Mouse (Mus musculus) lung, embryonic 15.5 days (tissue): ENCODE results near the gene Tbl2. TPM values are rescaled to one million over a fixed set of nuclear protein-coding genes. Genes with fewer than 3 reads are reported as not detected.

ENCODE experiments used
- ATAC-seq: fragments of 200-750 bp; cut with Nextera tagmentation; 2 replicates; pipeline ENCODE4 v1.8.0; 2017; ENCODE audit warnings: moderate number of reproducible peaks, borderline replicate concordance; ENCODE audit not compliant: low FRiP score, low TSS enrichment; ENCODE audit errors: extremely low read depth
- H3K27ac ChIP-seq: fragments of 300-500 bp; sonication (generic); 2 replicates; pipeline ENCODE4 v1.5.1; 2015; ENCODE audit warnings: moderate library complexity, mild to moderate bottlenecking, inconsistent platforms
- H3K27me3 ChIP-seq: fragments of 300-500 bp; sonication (generic); 2 replicates; pipeline ENCODE4 v1.6.1; 2015; ENCODE audit warnings: inconsistent platforms
- H3K36me3 ChIP-seq: fragments of 300-500 bp; sonication (generic); 2 replicates; pipeline ENCODE4 v1.6.1; 2015; ENCODE audit warnings: inconsistent platforms
- H3K4me1 ChIP-seq: fragments of 300-500 bp; sonication (generic); 2 replicates; pipeline ENCODE4 v1.6.1; 2015; ENCODE audit warnings: inconsistent platforms
- H3K4me2 ChIP-seq: fragments of 300-500 bp; sonication (generic); 2 replicates; pipeline ENCODE4 v1.6.1; 2015; ENCODE audit warnings: inconsistent platforms, mild to moderate bottlenecking, moderate library complexity
- H3K4me3 ChIP-seq: fragments of 300-500 bp; sonication (generic); 2 replicates; pipeline ENCODE4 v1.5.1; 2015; ENCODE audit warnings: mild to moderate bottlenecking, inconsistent platforms
- H3K9ac ChIP-seq: fragments of 300-500 bp; sonication (generic); 2 replicates; pipeline ENCODE4 v1.6.1; 2015; ENCODE audit warnings: inconsistent platforms
- H3K9me3 ChIP-seq: fragments of 300-500 bp; sonication (generic); 2 replicates; pipeline ENCODE4 v1.6.1; 2016; ENCODE audit warnings: inconsistent platforms
- WGBS: fragments of 180-500 bp; shearing (Covaris S2); methylation state at CpG from one replicate; pipeline ENCODE4 v1.1.7; 2015; 5-methylcytosine and 5-hydroxymethylcytosine counted together
- microRNA-seq: library from miRNA; unstranded; fragments of <30 nt; microRNA quantifications from one replicate; pipeline ENCODE4, GENCODE M21; 2016
- polyA plus RNA-seq: library from polyadenylated mRNA; unstranded; fragments of >200 nt; fragmentation: Nextera tagmentation; extraction: Ambion mirVana; gene quantifications from 2 replicates; pipeline ENCODE4 v1.2.1, GENCODE M21; 2015

Gene Tbl2
- polyA plus RNA-seq, 1 experiment from 2014 or later, result 21.4 TPM

- Histone ChIP-seq H3K4me2 (peak overlapping the region; percentile 66), H3K27ac (peak overlapping the region; percentile 97), H3K27me3 (no peaks in the 10 kb centered on the region), H3K4me3 (peak overlapping the region; percentile 95), H3K4me1 (peaks cover 36% of the 10 kb centered on the region), H3K36me3 (0 out of 2 replicates have a peak, but pooled peaks cover 13% of the 10 kb centered on the region), H3K9ac (peak overlapping the region; percentile 99), H3K9me3 (no peaks in the 10 kb centered on the region)
- ATAC-seq, result no peak
- WGBS, result 0% methylated on average over 8 of the region's 8 CpGs
Observed at GRCm38 (mm10) chr5:135188214-135188554, 38.7 kb downstream of the Tbl2 start.

GRCm38 (mm10) chr5:135189281-135190022 is 40.0 kb downstream of the Tbl2 start:
- peak overlapping the region; percentile 95 for H3K4me3 ChIP-seq

GRCm38 (mm10) chr5:135191620-135192019 is 42.2 kb downstream of the Tbl2 start:
- no peaks in the 10 kb centered on the region for H3K27me3 ChIP-seq
- H3K27ac ChIP-seq, result no peak overlapping the region
- no peak for ATAC-seq
- H3K9me3 ChIP-seq, result no peaks in the 10 kb centered on the region
- WGBS, result 19% methylated on average over 2 of the region's 2 CpGs
- peaks cover 32% of the 10 kb centered on the region for H3K4me1 ChIP-seq
- H3K4me2 ChIP-seq, result no peak overlapping the region
- no peak overlapping the region for H3K9ac ChIP-seq
- H3K36me3 ChIP-seq, result peaks cover 44% of the 10 kb centered on the region
- H3K4me3 ChIP-seq, result no peak overlapping the region

More at GRCm38 (mm10) chr5:135189281-135190022, 40.0 kb downstream of the Tbl2 start:
- Histone ChIP-seq H3K9me3 (no peaks in the 10 kb centered on the region), H3K36me3 (0 out of 2 replicates have a peak, but pooled peaks cover 26% of the 10 kb centered on the region), H3K9ac (peak overlapping the region; percentile 99), H3K4me1 (peaks cover 36% of the 10 kb centered on the region), H3K4me2 (peak overlapping the region; percentile 66), H3K27me3 (no peaks in the 10 kb centered on the region), H3K27ac (peak overlapping the region; percentile 22; the same call in 1 of the 2 replicates)
- ATAC-seq, result no peak
- 33% methylated on average over 2 of the region's 2 CpGs for WGBS

GRCm38 (mm10) chr5:135192431-135192830 is 43.0 kb downstream of the Tbl2 start:
- peaks cover 32% of the 10 kb centered on the region for H3K4me1 ChIP-seq
- WGBS, result 72% methylated on average over 1 of the region's 1 CpGs
- no peak overlapping the region for H3K4me2 ChIP-seq
- no peak for ATAC-seq
- no peak overlapping the region for H3K27ac ChIP-seq
- no peaks in the 10 kb centered on the region for H3K9me3 ChIP-seq
- peaks cover 44% of the 10 kb centered on the region for H3K36me3 ChIP-seq
- H3K27me3 ChIP-seq, result no peaks in the 10 kb centered on the region
- H3K4me3 ChIP-seq, result no peak overlapping the region
- H3K9ac ChIP-seq, result no peak overlapping the region

GRCm38 (mm10) chr5:135196367-135196766 is 46.9 kb downstream of the Tbl2 start:
- H3K27ac ChIP-seq, result no peak overlapping the region
- H3K4me2 ChIP-seq, result no peak overlapping the region
- H3K9ac ChIP-seq, result no peak overlapping the region
- peaks cover 14% of the 10 kb centered on the region for H3K4me1 ChIP-seq
- 63% methylated on average over 6 of the region's 6 CpGs for WGBS
- peaks cover 75% of the 10 kb centered on the region for H3K36me3 ChIP-seq
- no peaks in the 10 kb centered on the region for H3K9me3 ChIP-seq
- no peak for ATAC-seq
- no peak overlapping the region for H3K4me3 ChIP-seq
- no peaks in the 10 kb centered on the region for H3K27me3 ChIP-seq

GRCm38 (mm10) chr5:135202763-135203162 is 53.3 kb downstream of the Tbl2 start:
- no peaks in the 10 kb centered on the region for H3K4me1 ChIP-seq
- no peaks in the 10 kb centered on the region for H3K27me3 ChIP-seq
- 71% methylated on average over 3 of the region's 3 CpGs for WGBS
- H3K36me3 ChIP-seq, result peaks cover 82% of the 10 kb centered on the region
- H3K9me3 ChIP-seq, result no peaks in the 10 kb centered on the region
- H3K9ac ChIP-seq, result no peak overlapping the region
- ATAC-seq, result no peak
- H3K4me3 ChIP-seq, result no peak overlapping the region
- no peak overlapping the region for H3K27ac ChIP-seq
- no peak overlapping the region for H3K4me2 ChIP-seq

GRCm38 (mm10) chr5:135208197-135208596 is 58.7 kb downstream of the Tbl2 start:
- Histone ChIP-seq H3K27me3 (no peaks in the 10 kb centered on the region), H3K9ac (no peak overlapping the region), H3K4me2 (no peak overlapping the region), H3K4me3 (no peak overlapping the region), H3K27ac (no peak overlapping the region), H3K9me3 (no peaks in the 10 kb centered on the region), H3K36me3 (peaks cover 90% of the 10 kb centered on the region), H3K4me1 (no peaks in the 10 kb centered on the region)
- 86% methylated on average over 1 of the region's 1 CpGs for WGBS
- no peak for ATAC-seq

Small RNAs within 50 kb of the gene (microRNA-seq; reads per million reads assigned to microRNA genes)
- not detected for gene Gm25315

Other genes with a start within 250 kb of the Tbl2 start
- gene Tmem270, start 242.9 kb upstream of the Tbl2 start, polyA plus RNA-seq, result not detected in 2 replicates
- 0.65 and 1.6 TPM in 2 replicates for gene Cldn13, start 234.1 kb upstream of the Tbl2 start, polyA plus RNA-seq
- gene Mettl27, start 217.3 kb upstream of the Tbl2 start, polyA plus RNA-seq, result 24.7 TPM in 2 replicates
- 31.7 and 34.3 TPM in 2 replicates for gene Cldn4, start 202.7 kb upstream of the Tbl2 start, polyA plus RNA-seq
- gene Cldn3, start 163.4 kb upstream of the Tbl2 start, polyA plus RNA-seq, result 241 and 259 TPM in 2 replicates
- gene Abhd11, start 140.5 kb upstream of the Tbl2 start, polyA plus RNA-seq, result 66.7 and 66.9 TPM in 2 replicates
- 11.9 and 13.2 TPM in 2 replicates for gene Stx1a, start 126.2 kb upstream of the Tbl2 start, polyA plus RNA-seq
- 29.1 and 31.7 TPM in 2 replicates for gene Dnajc30, start 85.5 kb upstream of the Tbl2 start, polyA plus RNA-seq
- gene Bud23, start 84.7 kb upstream of the Tbl2 start, polyA plus RNA-seq, result 117 and 124 TPM in 2 replicates
- 6.1 and 9.1 TPM in 2 replicates for gene Vps37d, start 71.4 kb upstream of the Tbl2 start, polyA plus RNA-seq
- gene Mlxipl, start 59.8 kb upstream of the Tbl2 start, polyA plus RNA-seq, result 1.4 and 2.8 TPM in 2 replicates
- gene Bcl7b, start 18.6 kb downstream of the Tbl2 start, polyA plus RNA-seq, result 48.7 and 49.2 TPM in 2 replicates
- gene Baz1b, start 37.6 kb downstream of the Tbl2 start, polyA plus RNA-seq, result 47.5 and 47.9 TPM in 2 replicates
- gene Fzd9, start 101.6 kb downstream of the Tbl2 start, polyA plus RNA-seq, result 0.61 and 1.1 TPM in 2 replicates
- gene Fkbp6, start 200.4 kb downstream of the Tbl2 start, polyA plus RNA-seq, result not detected in 2 replicates
- not detected in 2 replicates for gene Trim50, start 203.6 kb downstream of the Tbl2 start, polyA plus RNA-seq
- gene Nsun5, start 220.3 kb downstream of the Tbl2 start, polyA plus RNA-seq, result 34.8 and 37.5 TPM in 2 replicates
- gene Pom121, start 244.9 kb downstream of the Tbl2 start, polyA plus RNA-seq, result 12.4 and 12.8 TPM in 2 replicates